Mouse (Mus musculus): ENCODE measurements around the gene Ube2d1.

Ube2d1 gene

DNA sequence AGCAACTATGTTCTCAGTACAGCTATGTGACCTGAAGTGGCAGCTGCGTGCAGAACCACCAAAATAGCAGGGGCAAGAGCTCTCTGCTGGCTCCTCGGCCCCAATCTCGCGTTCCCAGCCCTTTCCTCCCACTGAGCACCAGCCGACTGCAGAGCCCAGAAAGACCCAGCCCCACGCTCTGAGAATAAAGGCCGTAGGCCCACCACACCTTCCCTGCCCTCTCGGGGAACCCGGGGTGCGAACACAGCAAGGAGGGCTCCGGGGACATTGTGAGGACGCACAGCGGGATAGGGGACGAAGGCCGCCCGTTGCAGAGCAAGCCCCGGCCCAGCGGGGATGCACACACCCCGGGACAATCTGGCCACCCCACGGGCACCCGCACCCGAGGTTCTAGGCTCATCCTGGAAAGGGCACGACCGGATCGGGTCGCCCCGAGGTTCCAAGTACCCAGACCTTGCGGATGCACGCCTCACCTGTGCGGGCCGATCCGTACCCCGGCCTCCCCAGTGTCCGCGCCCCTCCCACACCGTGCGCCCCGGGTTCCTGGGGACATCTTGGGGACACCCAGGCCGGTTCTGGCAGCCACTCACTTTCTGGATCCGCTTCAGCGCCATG, 444 bp downstream of the Ube2d1 start:
- peak; percentile 64 to 65 for DNase-seq

DNA sequence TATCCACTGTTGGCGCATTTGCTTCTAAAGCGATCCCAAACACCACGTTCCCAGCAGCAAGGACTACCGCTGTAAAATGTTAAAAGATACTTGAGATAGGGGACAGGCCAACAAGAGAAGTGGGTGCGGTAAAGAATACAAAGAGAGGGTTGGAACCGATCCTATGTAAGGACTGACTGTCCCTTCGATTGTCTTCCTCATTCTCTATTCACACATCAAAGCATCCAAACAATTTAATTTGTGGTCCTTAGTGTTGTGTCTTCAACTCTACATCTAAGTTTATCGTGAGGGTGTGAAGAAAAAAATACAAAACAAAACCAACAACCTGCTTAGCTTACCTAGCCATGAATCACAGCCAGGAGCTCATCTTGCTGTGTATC, 941 bp downstream of the Ube2d1 start:
- DNase-seq = no peak

DNA sequence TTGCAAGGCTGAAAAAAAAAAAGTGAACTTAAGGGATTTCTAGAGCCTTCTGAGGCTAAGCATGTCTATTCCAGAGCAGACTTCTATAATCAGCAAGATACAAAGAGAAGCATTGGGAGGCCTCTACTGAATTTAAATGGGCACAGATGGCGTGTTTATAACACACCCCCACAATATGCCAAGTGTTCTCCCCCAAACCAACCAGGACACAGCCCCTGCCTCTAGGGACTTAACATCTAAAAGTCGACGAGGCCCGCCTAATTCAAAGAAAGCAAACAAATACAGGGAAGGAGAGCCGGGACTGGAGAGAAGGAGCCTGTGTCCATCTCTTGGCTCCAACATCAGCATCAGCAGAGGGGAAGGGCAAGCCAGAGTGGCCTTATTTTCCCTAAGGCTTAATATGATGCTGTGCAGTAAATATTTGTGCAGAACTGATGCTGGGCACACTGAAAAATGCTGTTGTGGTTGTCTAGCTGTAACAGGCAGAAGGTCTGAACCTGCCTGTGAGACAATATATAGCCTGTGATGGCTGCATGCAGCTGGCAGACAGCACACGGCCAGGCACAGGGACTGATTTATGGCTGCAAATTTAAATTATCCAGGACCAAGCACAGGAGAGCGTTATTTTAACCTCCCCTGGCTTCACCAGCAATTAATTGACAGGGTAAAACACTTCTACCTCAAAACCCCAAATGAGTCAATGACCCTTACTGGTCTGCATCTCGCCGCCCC, 11.9 kb downstream of the Ube2d1 start:
- peak; percentile 49 to 56 for DNase-seq

DNA sequence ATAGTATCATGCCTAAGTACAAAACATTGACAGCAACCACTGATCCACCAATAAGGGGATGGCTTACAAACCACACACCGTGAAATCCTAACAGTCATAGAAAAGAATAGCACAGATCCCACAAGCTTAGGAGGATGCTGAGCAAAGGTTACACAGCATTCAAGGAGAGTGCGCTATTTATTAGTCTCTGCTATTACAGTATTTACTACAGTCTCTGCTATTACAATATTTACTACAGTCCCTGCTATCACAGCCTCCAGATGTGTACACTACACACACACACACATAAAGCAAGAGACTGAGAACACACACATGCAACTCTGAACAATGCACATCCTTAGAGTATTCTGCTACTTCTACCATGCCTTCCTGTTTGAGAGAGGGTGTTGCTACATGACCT, 17.1 kb downstream of the Ube2d1 start:
- no peak for DNase-seq

DNA sequence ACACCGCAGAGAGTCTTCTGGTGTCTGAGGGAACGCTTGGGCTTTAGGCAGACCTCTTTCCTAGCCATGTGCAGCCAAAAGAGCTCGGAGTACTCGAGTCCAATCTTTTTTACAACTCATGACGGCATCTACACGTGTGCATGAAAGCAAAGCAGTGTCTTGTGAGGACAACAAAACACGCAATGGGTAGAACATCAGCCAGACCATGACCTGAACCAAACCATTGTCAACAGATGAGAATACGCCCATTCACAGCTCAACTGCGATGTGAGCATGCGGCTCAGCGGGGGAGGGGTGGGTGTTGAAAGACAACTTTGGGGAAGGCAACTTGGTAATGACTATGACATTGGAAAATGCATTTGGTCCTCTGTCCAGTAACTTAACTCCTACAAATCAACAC, 17.6 kb downstream of the Ube2d1 start:
- DNase-seq = peak in 1 of 2 experiments; percentile 18

DNA sequence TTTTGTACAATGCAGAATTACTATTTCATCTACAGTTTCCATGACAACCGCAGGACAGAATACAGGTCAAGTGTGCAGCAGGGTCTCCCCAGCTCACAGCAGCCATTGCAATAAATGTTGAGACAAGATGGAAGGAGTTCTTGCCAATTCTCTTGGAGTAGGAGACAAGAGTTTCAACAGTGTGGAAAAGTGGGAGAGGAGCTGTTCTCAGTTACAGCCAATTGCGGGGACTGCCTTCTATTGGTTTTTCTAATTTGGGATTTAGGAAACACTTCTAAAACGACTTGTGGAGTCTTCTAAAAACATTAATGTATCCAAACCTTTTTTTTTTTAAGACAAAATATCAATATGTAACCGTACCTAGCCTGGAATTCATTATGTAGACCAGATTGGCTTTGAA, 20.0 kb downstream of the Ube2d1 start:
- no peak for DNase-seq

DNA sequence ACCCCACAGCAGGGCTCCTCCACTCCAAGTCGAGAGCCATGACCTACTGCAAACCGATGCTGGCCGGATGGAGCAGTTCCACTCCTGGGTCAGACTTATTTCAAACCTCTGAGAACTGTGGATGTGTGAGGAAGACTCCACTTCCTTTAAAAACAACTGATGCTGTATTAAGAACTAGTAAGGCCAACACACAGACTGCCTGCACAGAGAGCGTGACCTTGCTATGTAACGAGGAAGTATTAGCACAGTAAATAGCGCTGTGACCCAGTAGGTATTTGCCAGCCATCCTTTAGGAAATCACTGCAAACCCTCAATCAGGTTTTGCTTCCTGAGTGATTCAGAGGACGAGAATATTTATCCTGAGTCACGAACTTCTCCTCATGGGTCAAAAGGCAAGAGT, 23.4 kb downstream of the Ube2d1 start:
- no peak for DNase-seq

DNA sequence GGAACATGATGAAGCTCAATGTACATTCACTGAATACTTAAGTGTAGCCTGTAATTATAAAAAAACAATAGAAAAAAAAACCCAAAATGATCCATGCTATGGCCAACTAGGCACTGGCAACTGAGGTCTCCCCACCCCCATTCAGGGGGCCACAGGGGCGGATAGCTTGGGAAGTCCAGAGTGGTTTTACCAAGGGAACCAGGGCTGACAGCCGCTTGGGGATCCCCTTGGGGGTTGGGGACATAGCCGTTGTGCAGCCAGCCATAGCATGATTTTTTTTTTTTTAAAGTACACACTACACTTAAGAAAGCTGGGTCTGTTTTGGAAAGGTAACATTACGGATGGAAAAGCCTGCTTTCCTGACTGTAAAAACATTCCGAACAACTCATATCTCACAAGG, 26.1 kb downstream of the Ube2d1 start:
- DNase-seq = no peak

DNA sequence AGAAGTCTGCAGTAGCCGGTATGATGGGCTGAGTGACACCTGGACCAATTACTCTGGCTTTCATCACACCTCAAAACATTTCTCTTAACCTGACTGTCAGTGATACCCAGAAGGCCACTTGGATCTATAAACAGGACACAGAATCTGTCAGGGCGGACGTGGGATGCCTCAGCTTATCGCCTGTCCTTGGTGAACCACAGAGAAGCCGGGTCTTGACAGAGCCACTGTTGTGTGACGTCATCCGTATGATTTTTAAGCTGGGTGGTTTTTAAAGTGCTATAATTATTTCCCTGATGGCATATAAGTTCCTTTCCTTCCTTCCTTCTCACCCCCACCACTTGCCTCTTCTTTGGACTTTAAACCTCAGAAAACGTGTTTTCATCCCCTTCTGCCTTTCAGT, 26.5 kb downstream of the Ube2d1 start:
- no peak for DNase-seq

DNA sequence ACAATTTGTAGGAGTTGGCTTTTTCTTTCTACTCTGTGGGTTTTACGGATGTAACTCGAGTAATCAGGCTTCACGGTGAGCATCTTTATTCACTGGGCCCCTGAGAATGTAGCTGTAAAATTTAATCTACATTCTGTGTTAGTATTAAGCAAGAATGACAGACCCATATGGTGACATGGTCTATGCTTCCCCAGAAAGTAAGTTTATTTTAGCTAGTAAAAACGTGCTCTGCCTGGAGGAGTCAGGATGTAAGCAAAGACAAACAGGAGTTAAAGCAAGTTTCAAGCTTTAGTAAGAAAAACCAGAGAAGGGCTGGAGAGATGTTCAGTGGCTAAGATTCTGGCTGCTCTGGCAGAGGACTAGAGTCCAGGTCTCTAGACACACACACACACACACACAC, 31.9 kb downstream of the Ube2d1 start:
- no peak for DNase-seq

DNA sequence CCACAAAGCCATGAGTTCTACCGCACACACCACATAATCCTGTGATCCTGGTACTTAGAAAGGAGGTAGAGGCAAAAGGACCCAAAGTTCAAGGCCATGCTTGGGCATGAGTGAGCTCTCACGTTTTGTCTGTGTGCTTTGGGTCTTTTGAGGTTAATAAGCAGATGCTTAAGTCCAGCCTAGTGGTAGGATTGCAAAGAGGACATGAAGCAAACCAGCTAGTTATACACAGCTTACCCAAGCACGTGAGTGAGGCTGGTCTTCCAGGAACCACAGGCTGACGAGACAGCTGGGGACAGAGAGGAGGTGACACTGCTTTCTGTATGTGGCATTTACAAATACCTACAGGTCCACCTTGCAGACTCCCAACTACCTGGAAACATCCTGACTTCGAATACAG, 32.6 kb downstream of the Ube2d1 start:
- DNase-seq = no peak

DNA sequence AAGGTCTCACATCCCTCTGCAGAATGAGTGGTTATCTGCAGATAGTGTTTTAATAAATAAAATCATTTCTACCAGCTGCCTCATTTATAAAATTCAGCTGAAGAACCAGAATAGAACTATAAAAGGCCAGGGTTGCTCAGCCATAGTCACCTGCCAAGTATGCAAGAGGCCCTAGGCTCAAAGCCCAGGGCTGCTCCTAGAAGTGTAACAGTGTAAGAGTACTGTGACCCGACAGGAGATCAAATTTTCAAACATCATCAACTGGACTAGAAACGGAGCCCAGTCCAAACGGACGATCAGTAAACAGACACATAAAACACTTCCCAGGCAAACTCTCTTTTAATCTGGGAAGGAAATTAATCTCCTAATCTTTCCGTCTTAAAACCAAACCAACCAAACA, 33.2 kb downstream of the Ube2d1 start:
- DNase-seq = no peak

DNA sequence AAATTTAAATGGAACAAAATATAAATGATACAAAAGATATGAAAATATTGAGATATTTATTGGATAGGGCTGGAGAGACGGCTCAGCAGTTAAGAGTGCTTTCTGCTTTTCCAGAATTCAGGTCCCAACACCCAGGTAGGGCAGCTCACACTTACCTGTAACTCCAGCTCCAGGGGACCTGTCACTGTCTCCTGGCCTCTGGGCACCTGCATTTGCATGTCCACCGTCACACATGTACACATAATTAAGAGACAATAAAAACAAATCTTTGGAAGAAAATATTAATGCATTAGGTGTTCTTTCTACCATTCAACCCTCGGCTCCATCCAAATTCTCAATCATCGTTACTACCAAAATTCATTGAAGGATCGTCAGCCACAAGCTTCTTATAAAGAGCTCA, 33.8 kb downstream of the Ube2d1 start:
- DNase-seq = no peak

DNA sequence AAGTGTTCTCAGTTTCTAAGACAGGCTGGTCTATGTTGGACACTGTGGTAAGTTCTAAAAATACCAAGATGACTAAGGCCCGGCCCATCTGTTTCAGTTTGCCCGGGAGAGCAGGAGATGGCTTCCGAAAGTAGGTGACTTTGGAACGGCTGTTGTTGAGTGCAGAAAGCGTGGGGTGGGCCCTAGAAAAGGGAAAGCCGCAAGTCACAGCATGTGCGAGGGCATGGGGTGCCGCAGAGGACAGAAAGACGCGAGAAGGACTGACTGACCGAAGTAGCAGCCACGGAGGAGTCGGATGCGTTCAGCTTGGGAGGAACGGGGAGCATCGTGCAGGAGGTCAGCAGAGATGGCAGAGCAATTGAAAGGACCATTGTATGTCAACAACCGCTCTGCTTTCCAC, 34.6 kb downstream of the Ube2d1 start:
- DNase-seq = peak; percentile 55 to 71

DNA sequence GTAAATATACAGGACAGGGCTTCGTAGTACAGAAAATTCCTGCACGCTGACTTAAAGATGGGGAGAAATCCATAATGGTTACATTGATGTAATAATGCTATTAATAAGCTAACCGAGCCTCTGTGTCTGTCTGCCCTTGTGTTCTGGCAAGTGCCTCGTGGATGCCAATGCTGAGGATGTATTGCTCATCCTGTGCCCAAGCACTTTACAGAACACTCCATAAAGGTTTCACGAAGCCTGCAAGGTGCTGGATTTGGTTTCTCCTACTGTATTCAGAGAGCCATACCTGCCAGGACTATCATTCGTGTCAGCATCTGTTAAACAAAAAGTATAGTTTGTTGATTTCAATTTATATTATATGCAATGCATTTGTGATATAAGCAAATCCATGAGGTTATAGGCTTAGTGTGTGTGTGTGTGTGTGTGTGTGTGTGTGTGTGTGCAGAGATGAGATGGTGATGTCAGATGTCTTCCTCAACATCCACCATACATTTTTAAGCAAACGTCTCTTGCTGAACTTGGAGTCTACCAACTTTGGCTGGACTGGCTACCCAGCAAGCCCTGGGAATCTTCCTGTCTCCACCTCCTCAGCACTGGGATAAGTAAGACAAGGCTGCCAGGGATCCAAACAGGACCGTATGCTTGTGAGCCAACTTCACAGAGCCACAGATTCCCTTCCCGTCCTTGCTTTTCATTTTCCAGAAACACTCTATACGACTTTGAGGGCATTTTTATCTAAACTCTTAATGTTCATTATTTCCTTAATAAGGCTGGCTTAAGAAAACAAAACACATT, 35.8 kb downstream of the Ube2d1 start:
- no peak for DNase-seq

DNA sequence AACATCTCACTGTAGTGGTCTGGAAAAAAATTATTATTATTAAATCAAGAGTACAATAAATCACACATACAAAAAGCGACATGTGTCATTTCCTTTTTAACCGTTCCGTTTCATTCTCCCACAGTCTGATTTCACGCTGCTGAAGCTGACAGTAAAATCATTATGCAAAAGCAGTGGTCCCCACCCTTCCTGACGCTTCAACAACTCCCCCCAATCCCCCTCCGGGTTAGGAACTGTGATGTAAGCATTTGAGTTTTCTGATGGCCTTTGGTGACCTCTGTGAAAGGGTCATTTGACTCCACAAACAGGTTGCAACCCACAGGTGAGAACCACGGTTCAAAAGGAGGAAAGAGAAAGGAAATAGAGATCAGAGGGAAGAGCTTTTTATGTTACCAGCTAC, 38.1 kb downstream of the Ube2d1 start:
- no peak for DNase-seq

DNA sequence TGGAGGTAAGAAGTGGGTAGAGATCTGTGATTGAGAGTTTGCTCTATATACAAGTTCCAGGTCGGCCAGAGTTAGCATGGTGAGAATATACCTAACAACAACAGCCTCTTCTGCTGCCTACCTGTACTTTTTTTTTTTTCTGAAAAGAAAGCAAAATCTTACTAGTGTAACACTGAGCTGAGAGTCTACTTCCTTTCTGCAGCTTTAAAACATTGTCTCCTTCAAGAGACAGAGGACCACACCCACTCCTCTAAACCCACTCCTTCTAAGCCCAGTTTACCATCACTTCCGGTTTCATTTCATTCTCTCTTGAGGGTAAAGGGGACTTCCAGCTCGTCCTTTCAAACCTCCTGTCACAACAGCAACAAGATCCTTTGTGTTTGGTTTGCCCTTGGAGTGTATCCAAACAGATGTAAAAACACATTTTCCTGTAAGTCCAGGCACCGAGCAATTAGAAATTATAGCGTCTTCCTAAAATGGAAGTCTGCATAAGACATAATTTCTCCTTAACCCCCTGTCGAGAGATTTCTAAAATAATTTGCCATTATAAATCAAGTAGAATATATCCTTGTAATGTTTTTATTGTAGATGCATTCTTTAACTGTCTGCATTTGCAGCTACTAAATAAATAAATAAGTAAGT, 45.5 kb downstream of the Ube2d1 start:
- DNase-seq = no peak

DNA sequence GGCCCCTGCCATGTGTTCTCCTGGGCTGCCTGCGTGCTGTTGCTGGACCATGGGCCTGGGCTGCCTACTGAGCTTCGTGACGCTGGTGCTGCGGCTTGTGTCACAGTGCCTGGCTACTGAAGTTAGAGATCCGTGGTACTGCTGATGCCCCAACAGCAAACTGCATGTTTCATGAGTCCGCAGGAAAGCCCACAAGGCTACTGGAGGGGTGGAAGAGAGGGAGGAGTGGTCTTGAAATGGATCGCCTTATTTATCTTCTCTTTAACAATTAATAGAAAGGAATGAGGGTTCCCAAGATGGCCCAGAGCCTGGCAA, 46.9 kb downstream of the Ube2d1 start, which contains the start of gene Tfam:
Tfam (minus strand) TSS at position 41 of the 315 bp plus-strand sequence.
- DNase-seq = no peak

DNA sequence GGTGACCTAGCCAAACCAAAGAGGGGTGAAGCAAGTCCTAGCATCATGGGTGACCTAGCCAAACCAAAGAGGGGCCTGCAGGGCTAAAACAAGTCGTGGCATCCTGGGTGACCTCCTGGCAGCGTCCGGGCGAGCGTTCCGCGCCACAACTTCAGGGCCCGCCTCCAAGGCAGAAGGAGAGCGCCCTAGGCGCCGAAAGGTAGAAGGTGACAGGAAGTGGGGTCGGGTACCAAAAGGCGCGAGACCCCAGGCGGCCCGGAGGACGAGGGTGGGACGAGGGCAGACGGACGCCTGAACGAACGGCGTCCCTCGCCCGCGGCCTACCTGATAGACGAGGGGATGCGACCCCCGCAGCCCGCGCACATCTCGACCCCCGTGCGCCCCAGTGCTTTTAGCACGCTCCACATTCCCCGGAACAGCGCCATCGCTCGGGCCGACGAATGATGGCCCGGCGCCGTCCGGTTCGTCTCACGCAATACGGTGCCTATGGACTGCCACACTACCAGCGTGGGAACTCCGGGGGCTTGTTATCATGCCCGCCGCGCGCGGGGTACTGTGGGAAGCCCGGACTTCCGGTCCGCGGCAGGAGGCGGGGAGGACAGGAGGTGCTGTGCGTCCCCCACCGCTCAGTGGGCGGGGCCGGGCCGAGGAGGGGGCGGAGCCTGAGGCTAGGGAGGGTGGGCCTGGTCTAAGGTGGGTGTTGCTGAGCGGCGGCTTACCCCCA, 47.4 kb downstream of the Ube2d1 start:
- DNase-seq = peak; percentile 98 to 99

DNA sequence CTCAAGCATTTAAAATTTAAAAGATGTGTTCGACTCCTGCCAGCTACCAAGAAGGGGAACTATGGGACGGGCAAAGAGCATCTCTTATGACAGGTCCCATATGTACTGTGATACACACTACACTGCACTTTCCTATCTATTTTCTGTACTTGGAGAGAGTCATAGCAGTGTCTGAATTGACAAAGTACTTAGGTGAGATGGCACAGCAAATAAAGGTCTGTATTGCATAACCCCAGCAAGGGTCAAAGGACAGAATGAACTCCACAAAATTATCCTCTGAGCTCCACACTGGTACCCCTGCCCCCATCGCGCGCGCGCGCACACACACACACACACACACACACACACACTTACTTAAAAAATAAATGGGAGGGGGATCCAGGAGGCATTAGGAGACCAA, 51.0 kb downstream of the Ube2d1 start:
- no peak for DNase-seq

DNA sequence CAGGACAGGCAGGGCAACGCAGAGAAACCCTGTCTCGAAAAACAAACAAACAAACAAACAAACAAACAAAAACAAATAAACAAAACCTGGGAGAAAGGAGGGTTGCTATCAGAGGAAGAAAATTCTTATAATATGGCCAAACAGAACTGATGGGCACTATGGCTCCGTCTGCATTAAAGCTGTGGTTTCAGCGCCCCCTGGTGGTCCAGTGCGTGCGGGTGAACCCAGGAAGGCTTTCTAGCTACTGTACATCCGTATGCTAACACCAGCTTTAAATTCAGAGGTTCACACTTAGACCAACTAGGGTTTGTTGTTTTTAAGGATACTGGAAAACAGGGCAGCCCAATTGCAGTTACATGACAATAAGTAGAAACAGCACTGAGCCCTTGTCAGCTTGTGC, 59.2 kb downstream of the Ube2d1 start:
- DNase-seq = peak; percentile 94 to 96

DNA sequence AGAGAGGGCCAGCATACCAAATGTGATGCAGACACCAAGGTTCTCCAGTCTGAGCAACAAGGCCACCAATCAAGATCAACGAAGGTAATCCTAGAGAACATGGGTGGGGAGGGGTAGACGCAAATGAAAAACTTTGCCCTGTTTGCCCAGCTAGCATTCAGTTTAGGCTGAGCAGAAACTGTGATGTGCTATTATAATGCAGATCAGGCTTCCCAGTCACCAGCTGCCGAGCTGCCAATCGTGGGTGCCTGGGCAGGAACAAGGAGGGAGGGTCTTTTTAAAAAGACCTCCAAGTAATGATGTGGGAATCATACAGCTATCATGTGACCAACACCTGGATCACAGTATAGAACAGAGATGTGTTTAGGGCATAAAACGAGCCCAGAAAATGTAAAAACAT, 62.0 kb downstream of the Ube2d1 start:
- DNase-seq = no peak

DNA sequence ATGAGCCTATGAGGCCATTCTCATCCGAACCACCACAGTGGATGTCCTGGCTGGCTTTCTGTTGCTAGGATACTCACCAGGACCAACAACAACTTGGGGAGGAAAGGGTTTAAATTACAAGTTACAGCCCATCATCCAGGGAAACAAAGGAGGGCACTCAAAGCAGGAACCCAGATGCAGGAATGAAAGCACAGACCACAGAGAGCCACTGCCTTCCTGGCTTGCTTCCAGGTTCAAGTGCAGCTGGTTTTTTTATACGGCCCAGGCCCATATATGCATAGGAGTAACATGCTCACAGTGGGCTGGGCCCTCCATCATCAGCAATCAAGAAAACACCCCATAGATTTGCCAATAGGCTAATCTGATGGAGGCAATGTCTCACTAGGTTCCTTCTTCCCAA, 62.4 kb downstream of the Ube2d1 start:
- DNase-seq = no peak
